Mouse (Mus musculus) frontal cortex, adult 2 months (tissue): ENCODE data around the gene Igf2r. TPM values are rescaled to one million over a fixed set of nuclear protein-coding genes. Genes with fewer than 3 reads are reported as not detected.

Experiments used
- polyA plus RNA-seq: library from polyadenylated mRNA; depleted of rRNA; stranded (reverse); fragments of >200 nt; gene quantifications from 2 replicates; pipeline ENCODE4 v1.2.3, GENCODE M21; 2012; rRNA removed

Gene Igf2r
- polyA plus RNA-seq, 1 experiment: 14.8 TPM

Other genes with a start within 250 kb of the Igf2r start
- 1.7 and 2.5 TPM in 2 replicates for gene Slc22a2, start 185.5 kb downstream of the Igf2r start, polyA plus RNA-seq
- 0.48 and 1.6 TPM in 2 replicates for gene Slc22a1, start 93.8 kb downstream of the Igf2r start, polyA plus RNA-seq
- 25.8 and 34.8 TPM in 2 replicates for gene Mas1, start 98.5 kb upstream of the Igf2r start, polyA plus RNA-seq
- gene Mrgprh, start 106.4 kb upstream of the Igf2r start, polyA plus RNA-seq: 0.22 and 0.23 TPM in 2 replicates
- gene Pnldc1, start 140.6 kb upstream of the Igf2r start, polyA plus RNA-seq: 3.8 and 4.3 TPM in 2 replicates
- gene Tcp1, start 146.0 kb upstream of the Igf2r start, polyA plus RNA-seq: 122 and 138 TPM in 2 replicates
- gene Mrpl18, start 146.7 kb upstream of the Igf2r start, polyA plus RNA-seq: 55.8 and 56.9 TPM in 2 replicates
- gene Acat3, start 170.9 kb upstream of the Igf2r start, polyA plus RNA-seq: 4.1 and 6.0 TPM in 2 replicates
- gene Acat2, start 191.1 kb upstream of the Igf2r start, polyA plus RNA-seq: 40.0 and 45.0 TPM in 2 replicates
- gene Wtap, start 224.5 kb upstream of the Igf2r start, polyA plus RNA-seq: 53.6 and 66.9 TPM in 2 replicates
- gene Sod2, start 237.2 kb upstream of the Igf2r start, polyA plus RNA-seq: 261 and 282 TPM in 2 replicates